Mouse (Mus musculus) intestine, postnatal 0 days (tissue): ENCODE data around the gene Btg1-ps2. TPM values are rescaled to one million over a fixed set of nuclear protein-coding genes. Genes with fewer than 3 reads are reported as not detected.
"Not testable (repeated sequence)": the region's sequence is repeated elsewhere in the genome, so short reads cannot be mapped to it uniquely, and the experiment has no call there.

Experiments used
- ATAC-seq: fragments of 200-750 bp; cut with Nextera tagmentation; 2 replicates; pipeline ENCODE4 v1.8.0; 2017; ENCODE audit warnings: mild to moderate bottlenecking, moderate TSS enrichment, moderate library complexity
- H3K27ac ChIP-seq: fragments of 300-500 bp; sonication (generic); 2 replicates; pipeline ENCODE4 v1.5.1; 2014; ENCODE audit warnings: mild to moderate bottlenecking, low read depth, low read length, moderate library complexity
- H3K27me3 ChIP-seq: fragments of 300-500 bp; sonication (generic); replicated peaks from 2 replicates; pipeline ENCODE4 v1.6.1; 2014; ENCODE audit warnings: low read length, mixed read lengths; ENCODE audit not compliant: control insufficient read depth, insufficient read depth
- H3K36me3 ChIP-seq: fragments of 300-500 bp; sonication (generic); 2 replicates; pipeline ENCODE4 v1.6.1; 2014; ENCODE audit warnings: mild to moderate bottlenecking, moderate library complexity; ENCODE audit not compliant: control insufficient read depth, insufficient read depth
- H3K4me1 ChIP-seq: fragments of 300-500 bp; sonication (generic); replicated peaks from 2 replicates; pipeline ENCODE4 v1.6.1; 2014; ENCODE audit warnings: antibody characterized with exemption, low read length, mixed read lengths; ENCODE audit not compliant: control insufficient read depth, insufficient read depth
- H3K4me2 ChIP-seq: fragments of 300-500 bp; sonication (generic); replicated peaks from 2 replicates; pipeline ENCODE4 v1.6.1; 2014; ENCODE audit warnings: low read depth, mild to moderate bottlenecking, moderate library complexity
- H3K4me3 ChIP-seq: fragments of 300-500 bp; sonication (generic); 2 replicates; pipeline ENCODE4 v1.5.1; 2014; ENCODE audit warnings: low read depth, low read length
- H3K9ac ChIP-seq: fragments of 300-500 bp; sonication (generic); 2 replicates; pipeline ENCODE4 v1.6.1; 2014; ENCODE audit warnings: mild to moderate bottlenecking, low read depth, low read length
- H3K9me3 ChIP-seq: fragments of 300-500 bp; sonication (generic); 2 replicates; pipeline ENCODE4 v1.6.1; 2016; ENCODE audit warnings: mixed run types; ENCODE audit not compliant: control insufficient read depth
- CTCF ChIP-seq: sonication (generic); IDR thresholded peaks from 2 replicates; pipeline ENCODE4 v1.5.1; 2016; ENCODE audit warnings: low read depth, mild to moderate bottlenecking, control low read depth, antibody characterized with exemption, moderate library complexity
- WGBS: fragments of 180-500 bp; shearing (Covaris S2); extraction: QIAGEN DNeasy Blood & Tissue Kit; methylation state at CpG from one replicate; pipeline ENCODE4 v1.1.7; 2014; 5-methylcytosine and 5-hydroxymethylcytosine counted together
- polyA plus RNA-seq: library from polyadenylated mRNA; unstranded; fragments of >200 nt; fragmentation: Nextera tagmentation; extraction: Ambion mirVana; gene quantifications from 2 replicates; pipeline ENCODE4 v1.2.1, GENCODE M21; 2015

Gene Btg1-ps2
- polyA plus RNA-seq, result not detected in 2 replicates

DNA sequence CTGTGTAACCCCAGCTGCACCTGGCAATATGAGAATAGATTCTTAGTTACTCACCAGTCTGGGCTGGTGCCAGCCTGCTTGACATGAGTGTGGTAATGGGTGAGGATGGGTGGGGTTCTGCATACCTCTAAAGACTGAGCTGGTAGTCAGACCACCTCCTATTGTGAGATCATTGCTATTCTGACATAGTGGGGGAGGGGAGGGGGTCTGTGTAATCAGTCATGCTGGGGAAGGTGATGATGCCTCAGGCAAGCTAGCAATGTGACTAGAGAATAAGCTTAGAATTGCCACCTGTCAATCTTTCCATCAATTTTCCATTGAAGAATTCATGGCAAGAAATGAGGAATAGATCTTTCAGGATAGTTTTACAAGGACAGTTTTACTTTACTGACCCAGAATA is at the start of gene Btg1-ps2:
Gene Btg1-ps2, minus strand, starts transcription at position 101 of the 400 bp plus-strand sequence.
- H3K4me3 ChIP-seq, H3K27me3 ChIP-seq, H3K9ac ChIP-seq, ATAC-seq, H3K9me3 ChIP-seq, H3K27ac ChIP-seq, H3K4me1 ChIP-seq, H3K4me2 ChIP-seq, H3K36me3 ChIP-seq: not testable (repeated sequence)

DNA sequence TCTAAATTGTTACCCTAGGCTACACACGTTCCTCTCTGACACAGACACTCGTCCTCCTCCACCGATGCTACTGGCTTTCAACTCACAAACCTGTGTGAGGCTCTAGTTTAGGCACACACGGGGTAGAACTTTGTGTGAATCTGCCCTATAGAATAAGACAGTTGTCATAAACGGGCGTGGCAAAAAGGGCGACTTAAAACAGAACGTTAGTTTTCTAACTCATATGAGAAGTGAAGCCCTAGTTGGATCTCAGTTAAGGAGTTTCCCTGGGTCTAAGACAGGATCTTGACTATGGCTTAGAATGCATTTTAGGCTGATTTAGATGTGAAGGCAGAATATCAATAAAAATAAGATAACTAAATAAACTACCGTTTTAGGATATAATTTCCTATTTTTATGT is 42.1 kb upstream of the Btg1-ps2 start, which contains the start of gene Rhox11:
Gene Rhox11, minus strand, starts transcription at position 101 of the 400 bp plus-strand sequence.
- Histone ChIP-seq H3K36me3 (no peaks in the 10 kb centered on the region), H3K27ac (no peak within 1 kb of the TSS)
- WGBS, result 79% methylated on average over 9 of the region's 9 CpGs

DNA sequence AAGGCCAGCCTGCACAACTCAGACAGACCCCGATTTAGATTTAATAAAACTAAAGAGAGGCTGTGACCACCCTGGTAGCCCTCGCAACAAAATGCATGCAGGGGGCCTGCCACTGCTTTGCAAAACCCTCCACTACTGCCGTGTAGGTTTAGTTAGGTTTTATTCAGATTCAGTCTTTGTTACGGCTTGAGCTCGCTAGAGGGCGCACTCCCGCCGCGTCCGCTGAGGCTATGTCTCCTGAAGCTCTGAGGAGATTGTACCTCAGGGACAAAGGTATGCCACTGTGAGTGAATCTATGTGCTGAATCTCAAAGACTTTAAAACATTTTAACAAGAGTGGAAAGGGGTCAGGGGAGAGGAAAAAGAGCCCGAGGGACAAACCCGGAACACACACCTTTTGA is 41.3 kb upstream of the Btg1-ps2 start:
- WGBS, result 21% methylated on average over 12 of the region's 12 CpGs
- Histone ChIP-seq H3K4me1 (no peaks in the 10 kb centered on the region), H3K36me3 (no peaks in the 10 kb centered on the region), H3K4me3 (no peak overlapping the region), H3K27me3 (no peaks in the 10 kb centered on the region), H3K4me2 (no peak overlapping the region), H3K9ac (no peak overlapping the region), H3K27ac (no peak overlapping the region), H3K9me3 (no peaks in the 10 kb centered on the region)
- TF ChIP-seq CTCF, result peak; percentile 77
- ATAC-seq, result no peak

More for the DNA sequence above, 42.1 kb upstream of the Btg1-ps2 start, which contains the start of gene Rhox11:
- ATAC-seq, result no peak
- TF ChIP-seq CTCF, result no peak
- H3K4me2 ChIP-seq, result no peak within 1 kb of the TSS
- H3K4me3 ChIP-seq, result no peak within 1 kb of the TSS
- no peaks in the 10 kb centered on the region for H3K9me3 ChIP-seq
- no peak within 1 kb of the TSS for H3K9ac ChIP-seq
- H3K4me1 ChIP-seq, result no peaks in the 10 kb centered on the region
- no peaks in the 10 kb centered on the region for H3K27me3 ChIP-seq

DNA sequence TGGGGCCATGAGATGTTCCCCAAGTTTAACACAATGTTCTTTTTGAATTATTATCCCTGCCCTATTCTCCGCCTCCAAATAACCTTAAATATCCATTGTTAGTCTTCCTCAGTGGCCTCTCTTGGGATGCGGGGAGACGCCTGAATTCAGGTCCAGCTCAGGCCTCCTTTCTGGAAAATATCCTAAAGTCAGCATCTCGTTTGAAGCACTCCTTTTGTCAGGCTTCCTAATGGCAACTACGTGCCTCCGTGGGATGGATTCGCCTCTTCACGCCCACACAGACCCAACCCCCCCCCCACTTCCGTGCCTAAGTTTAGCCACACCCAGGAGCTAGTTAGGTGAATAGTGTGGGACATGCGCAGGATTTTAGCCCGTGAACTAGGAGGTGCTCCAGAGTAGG is 23.3 kb upstream of the Btg1-ps2 start, which contains the start of gene Rhox10:
Gene Rhox10, plus strand, starts transcription at position 301 of the 400 bp plus-strand sequence.
- H3K27ac ChIP-seq, result no peak within 1 kb of the TSS
- no peak for ATAC-seq
- H3K4me1 ChIP-seq, result no peaks in the 10 kb centered on the region
- no peak within 1 kb of the TSS for H3K4me2 ChIP-seq
- H3K4me3 ChIP-seq, result no peak within 1 kb of the TSS
- no peak within 1 kb of the TSS for H3K9ac ChIP-seq
- no peaks in the 10 kb centered on the region for H3K9me3 ChIP-seq
- no peaks in the 10 kb centered on the region for H3K27me3 ChIP-seq
- TF ChIP-seq CTCF, result no peak
- 87% methylated on average over 11 of the region's 11 CpGs for whole genome bisulfite sequencing
- no peaks in the 10 kb centered on the region for H3K36me3 ChIP-seq

DNA sequence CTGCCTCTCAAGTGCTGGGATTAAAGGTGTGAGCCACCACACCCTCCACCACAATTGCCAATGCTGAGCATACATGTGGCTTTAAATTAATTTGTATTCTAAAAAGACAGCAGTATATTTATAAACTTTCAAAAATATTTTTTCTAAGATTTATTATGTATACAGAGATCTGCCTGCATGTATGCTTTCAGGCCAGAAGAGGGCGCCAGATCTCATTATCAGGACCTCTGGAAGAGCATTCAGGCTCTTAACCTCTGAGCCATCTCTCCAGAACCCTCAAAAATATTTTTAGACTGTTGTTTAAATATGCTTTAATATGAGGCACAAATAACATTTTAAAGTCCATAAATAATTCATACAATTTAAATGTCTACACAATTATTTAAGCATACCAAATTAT is 18.6 kb upstream of the Btg1-ps2 start:
- H3K27ac ChIP-seq, result no peak overlapping the region
- no peaks in the 10 kb centered on the region for H3K9me3 ChIP-seq
- TF ChIP-seq CTCF, result peak; percentile 62
- no peaks in the 10 kb centered on the region for H3K36me3 ChIP-seq
- H3K4me1 ChIP-seq, result no peaks in the 10 kb centered on the region
- no peak overlapping the region for H3K4me2 ChIP-seq
- no peak overlapping the region for H3K4me3 ChIP-seq
- no peaks in the 10 kb centered on the region for H3K27me3 ChIP-seq
- WGBS, result 0% methylated on average over 1 of the region's 1 CpGs
- H3K9ac ChIP-seq, result no peak overlapping the region
- ATAC-seq, result no peak

DNA sequence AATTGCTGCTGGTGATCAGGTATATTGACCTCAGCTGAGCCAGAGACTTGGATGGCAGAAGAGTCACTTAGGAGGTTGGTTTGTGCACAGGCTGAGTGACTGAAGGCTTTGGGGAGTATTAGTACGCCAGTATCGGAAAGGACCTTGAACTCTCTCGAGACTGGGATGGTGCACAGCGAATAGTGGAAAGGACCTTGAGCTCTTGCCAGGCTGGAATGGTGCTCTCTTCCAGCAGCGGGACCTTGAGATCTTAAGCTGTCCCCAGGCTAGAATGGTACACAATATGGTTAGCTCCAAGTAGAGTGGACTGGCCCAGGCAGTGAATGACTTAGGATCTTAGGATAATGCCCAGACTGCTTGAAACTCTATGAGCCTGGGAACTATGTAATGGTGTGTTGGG is 3.2 kb downstream of the Btg1-ps2 start:
- 93% methylated on average over 5 of the region's 5 CpGs for WGBS
- TF ChIP-seq CTCF, result no peak

DNA sequence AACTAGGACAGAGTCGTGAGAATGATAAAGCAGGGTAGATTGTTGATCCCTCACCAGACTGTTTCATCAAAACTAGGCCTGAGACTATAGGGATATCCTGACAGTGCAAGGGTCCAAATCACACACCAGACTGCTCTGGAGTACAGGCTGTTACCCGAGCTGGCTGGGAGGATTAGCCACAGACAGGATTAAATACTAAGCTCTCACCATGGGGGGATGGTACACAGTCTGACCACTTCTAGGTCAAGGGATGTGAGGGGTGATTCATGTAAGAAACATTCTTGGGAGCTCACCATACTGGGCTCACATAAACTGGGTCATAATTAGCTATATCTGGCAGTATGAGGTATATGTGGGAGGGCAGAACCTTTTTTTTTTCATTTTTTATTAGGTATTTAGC is 9.1 kb downstream of the Btg1-ps2 start:
- WGBS, result 59% methylated on average over 2 of the region's 2 CpGs

More for the DNA sequence above, 3.2 kb downstream of the Btg1-ps2 start:
- Histone ChIP-seq H3K4me3 (no peak overlapping the region), H3K27me3 (no peaks in the 10 kb centered on the region), H3K36me3 (no peaks in the 10 kb centered on the region), H3K9me3 (no peaks in the 10 kb centered on the region), H3K4me2 (no peak overlapping the region), H3K4me1 (no peaks in the 10 kb centered on the region), H3K27ac (no peak overlapping the region), H3K9ac (no peak overlapping the region)
- no peak for ATAC-seq

DNA sequence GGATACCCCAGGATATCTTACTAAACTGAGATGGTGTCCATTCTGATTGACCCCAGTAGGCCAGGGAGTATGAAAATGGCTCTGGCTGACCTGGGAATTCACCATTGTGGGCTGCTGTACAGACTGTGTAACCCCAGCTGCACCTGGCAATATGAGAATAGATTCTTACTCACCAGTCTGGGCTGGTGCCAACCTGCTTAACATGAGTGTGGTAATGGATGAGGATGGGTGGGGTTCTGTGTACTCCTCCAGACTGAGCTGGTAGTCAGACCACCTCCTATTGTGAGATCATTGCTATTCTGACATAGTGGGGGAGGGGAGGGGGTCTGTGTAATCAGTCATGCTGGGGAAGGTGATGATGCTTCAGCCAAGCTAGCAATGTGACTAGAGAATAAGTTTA is 24.3 kb downstream of the Btg1-ps2 start, which contains the start of gene Btg1-ps1:
Gene Btg1-ps1, minus strand, starts transcription at position 219 of the 400 bp plus-strand sequence.
- not testable (repeated sequence) for H3K4me3 ChIP-seq, H3K36me3 ChIP-seq, H3K4me1 ChIP-seq, ATAC-seq, H3K4me2 ChIP-seq, H3K27me3 ChIP-seq, H3K27ac ChIP-seq, H3K9ac ChIP-seq, H3K9me3 ChIP-seq

More for the DNA sequence above, 9.1 kb downstream of the Btg1-ps2 start:
- H3K4me2 ChIP-seq, result no peak overlapping the region
- H3K4me1 ChIP-seq, result no peaks in the 10 kb centered on the region
- H3K27ac ChIP-seq, result no peak overlapping the region
- no peak overlapping the region for H3K4me3 ChIP-seq
- H3K9me3 ChIP-seq, result no peaks in the 10 kb centered on the region
- no peak for ATAC-seq
- no peak for TF ChIP-seq CTCF
- no peaks in the 10 kb centered on the region for H3K36me3 ChIP-seq
- H3K27me3 ChIP-seq, result no peaks in the 10 kb centered on the region
- no peak overlapping the region for H3K9ac ChIP-seq
